ENCODE assay signal across 17 mouse cellular contexts in the genomic region with DNA sequence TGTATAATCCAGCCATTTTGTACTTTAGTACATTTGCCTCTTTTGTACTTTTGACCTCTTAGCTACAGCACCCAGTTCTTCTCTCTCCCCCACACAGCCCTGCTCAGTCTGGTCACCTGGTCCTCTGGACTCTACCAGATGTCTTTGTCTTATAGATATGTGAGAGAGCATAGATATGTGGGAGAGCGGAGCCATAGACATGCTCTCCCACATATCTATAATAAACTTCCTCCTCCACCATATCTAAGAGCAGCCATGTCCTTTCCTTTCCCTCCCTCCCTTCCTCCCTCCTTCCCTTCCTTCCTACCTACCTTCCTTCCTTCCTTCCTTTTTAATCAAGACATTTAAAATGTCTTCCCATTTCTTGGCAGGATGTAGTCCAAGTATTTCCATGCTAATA.
"Had no signal": no experiment of that assay in that cellular context is flagged by ENCODE, and none has a peak within 500 bp of the region (broad histone marks: within the 10 kb centered on the region; RNA-seq: fewer than 3 reads in every experiment).

No protein-coding gene starts in this region.

- H3K36me3 ChIP-seq: neural tube, embryonic 12.5 days; neural tube, embryonic 13.5 days; neural tube, embryonic 15.5 days; stomach, embryonic 15.5 days had no signal

- H3K9me3 ChIP-seq: neural tube, embryonic 12.5 days; neural tube, embryonic 13.5 days; neural tube, embryonic 15.5 days; stomach, embryonic 15.5 days had no signal

- H3K27me3 ChIP-seq: neural tube, embryonic 12.5 days; neural tube, embryonic 13.5 days; neural tube, embryonic 15.5 days; stomach, embryonic 15.5 days had no signal

- DNase-seq: retina, postnatal 1 day; right cerebral cortex, adult 18-20 months; right cerebral cortex, postnatal 14 days; right cerebral cortex, postnatal 25 days; right cerebral cortex, postnatal 4 days; spleen, adult 18-20 months; thymus, adult 18-20 months; thymus, adult 2 months; thymus, postnatal 14 days; thymus, postnatal 25 days; thymus, postnatal 36 days; thymus, postnatal 4 days had no signal

- H3K27ac ChIP-seq: neural tube, embryonic 12.5 days; neural tube, embryonic 13.5 days; neural tube, embryonic 15.5 days; stomach, embryonic 15.5 days; stomach, postnatal 0 days had no signal

- H3K9ac ChIP-seq: neural tube, embryonic 12.5 days; neural tube, embryonic 13.5 days; neural tube, embryonic 15.5 days; stomach, embryonic 15.5 days had no signal

- H3K4me3 ChIP-seq: neural tube, embryonic 12.5 days; neural tube, embryonic 13.5 days; neural tube, embryonic 15.5 days; stomach, embryonic 15.5 days had no signal
